Mouse (Mus musculus) c-Kit-positive CD71-positive TER-119-positive erythroid progenitor cells, embryonic 14.5 days (primary cell): ENCODE measurements around the gene Ccer2.
A peak's percentile ranks its signal among the peaks of the same experiment; 100 is the strongest.

Experiments used
- DNase-seq: peaks from one replicate; pipeline ENCODE4 v3.0.0-alpha.2; 2013; ENCODE audit warnings: low spot score

Gene Ccer2

DNA sequence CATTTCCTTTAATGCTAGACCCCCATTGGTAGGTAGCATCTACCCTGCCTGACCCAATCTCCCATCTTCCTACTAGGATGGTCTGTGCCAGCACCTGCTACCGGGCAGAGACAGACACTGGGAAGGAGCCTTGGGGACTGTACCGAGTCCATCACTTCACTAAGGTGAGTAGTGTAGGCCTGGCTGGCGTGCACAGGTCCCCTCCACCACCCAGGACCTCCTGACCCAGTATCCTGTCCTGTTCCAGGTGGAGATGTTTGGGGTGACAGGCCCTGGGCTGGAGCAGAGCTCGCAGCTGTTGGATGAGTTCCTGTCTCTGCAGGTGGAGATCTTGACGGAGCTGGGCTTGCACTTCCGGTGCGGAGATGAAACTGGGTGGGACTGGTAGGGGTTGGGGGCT, 6.0 kb upstream of the Ccer2 start:
- DNase-seq, result no peak

- DNase-seq, result no peak
Observed at GRCm38 (mm10) chr7:28758623-28759022, 2.6 kb downstream of the Ccer2 start.

DNA sequence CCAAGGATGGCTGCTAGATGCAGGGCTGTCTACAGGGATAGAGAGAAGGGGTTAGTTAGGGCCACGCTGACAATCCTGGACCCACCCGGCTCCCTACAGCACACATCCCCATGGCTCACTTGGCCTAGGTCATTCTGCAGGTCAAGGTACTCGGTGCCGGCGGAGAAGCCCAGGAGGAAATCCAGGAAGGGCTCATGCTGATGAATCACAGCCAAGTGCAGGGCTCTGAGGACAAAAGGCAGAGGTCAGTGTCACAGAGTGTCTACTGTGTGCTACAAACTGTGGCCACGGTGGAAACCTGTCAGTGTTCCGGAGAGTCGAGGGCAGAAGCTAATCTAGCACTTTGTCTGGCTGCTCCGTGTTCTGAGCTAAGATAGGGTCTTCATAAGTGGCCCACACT, 5.9 kb downstream of the Ccer2 start:
- DNase-seq, result no peak

- no peak for DNase-seq
Observed at GRCm38 (mm10) chr7:28765211-28765610, 9.2 kb downstream of the Ccer2 start.

- peak; percentile 99 for DNase-seq
Observed at GRCm38 (mm10) chr7:28766173-28766879, 10.4 kb downstream of the Ccer2 start, which contains the start of gene Sirt2. Sirt2 (plus strand) TSS chr7:28766735.

GRCm38 (mm10) chr7:28766910-28767309, 10.9 kb downstream of the Ccer2 start:
- no peak for DNase-seq

DNA sequence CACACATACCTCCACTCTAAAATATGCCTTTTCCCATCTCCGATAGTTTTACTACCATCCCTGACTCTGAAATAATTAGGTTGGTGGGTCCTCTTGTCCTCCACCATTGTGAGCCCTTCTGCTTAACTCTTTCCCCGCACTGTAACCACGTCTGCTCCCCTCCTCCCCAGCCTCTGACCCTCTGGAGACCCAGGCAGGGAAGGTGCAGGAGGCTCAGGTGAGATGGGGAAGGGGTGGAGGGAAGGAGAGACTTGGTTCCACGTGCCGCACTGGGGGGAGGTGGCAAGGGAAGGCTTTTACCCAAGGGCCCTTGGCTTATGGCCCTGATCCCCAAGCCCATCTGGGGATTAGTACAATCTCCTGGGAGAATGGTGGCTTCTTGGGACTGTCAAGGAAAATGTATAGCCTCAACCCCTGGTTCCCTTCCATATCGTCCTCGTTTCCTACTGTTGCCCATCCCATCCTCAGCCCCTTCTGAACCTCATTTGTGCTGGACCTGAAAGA, 11.5 kb downstream of the Ccer2 start, which contains the start of gene Nfkbib:
TSS of gene Nfkbib (minus strand) at position 51 of the 504 bp plus-strand sequence.
- DNase-seq, result no peak

GRCm38 (mm10) chr7:28769414-28769958, 13.5 kb downstream of the Ccer2 start:
- DNase-seq, result no peak

DNA sequence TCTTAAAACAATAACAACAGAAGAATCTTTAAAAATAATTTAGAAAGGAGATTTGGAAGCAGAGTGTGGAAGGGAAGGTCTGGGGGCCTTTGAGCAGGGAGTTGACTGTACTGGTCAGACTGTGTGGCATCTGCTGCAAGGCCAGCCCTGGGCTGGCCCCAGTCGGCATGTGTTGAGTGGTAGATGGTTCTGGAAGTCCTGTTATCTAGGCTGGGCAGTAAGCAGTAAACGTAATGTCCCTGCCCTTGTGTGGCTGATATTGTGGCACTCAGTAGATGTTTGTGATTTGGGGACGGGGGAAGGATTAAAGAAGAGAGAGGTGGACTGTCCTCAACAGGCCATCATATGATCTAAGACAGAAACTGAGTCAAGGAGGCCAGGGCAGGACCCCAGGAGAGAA, 14.3 kb downstream of the Ccer2 start:
- DNase-seq, result no peak

DNA sequence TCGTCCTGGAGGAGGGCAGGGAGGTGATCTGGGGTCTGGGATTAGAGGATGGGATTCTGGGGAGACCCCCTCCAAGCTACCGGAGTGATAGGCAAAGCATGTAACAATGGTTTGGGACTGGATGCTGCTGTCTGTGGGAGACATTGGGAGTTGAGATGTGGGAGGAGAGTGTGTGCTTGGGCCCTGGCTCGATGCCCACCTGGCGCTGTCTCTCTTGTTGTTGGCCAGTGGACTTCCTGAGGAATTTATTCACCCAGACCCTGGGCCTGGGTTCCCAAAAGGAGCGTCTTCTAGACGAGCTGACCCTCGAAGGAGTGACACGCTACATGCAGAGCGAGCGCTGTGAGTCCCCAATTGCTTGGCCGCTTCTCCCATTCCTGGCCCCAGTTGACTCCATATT, 15.9 kb downstream of the Ccer2 start:
- no peak for DNase-seq

DNA sequence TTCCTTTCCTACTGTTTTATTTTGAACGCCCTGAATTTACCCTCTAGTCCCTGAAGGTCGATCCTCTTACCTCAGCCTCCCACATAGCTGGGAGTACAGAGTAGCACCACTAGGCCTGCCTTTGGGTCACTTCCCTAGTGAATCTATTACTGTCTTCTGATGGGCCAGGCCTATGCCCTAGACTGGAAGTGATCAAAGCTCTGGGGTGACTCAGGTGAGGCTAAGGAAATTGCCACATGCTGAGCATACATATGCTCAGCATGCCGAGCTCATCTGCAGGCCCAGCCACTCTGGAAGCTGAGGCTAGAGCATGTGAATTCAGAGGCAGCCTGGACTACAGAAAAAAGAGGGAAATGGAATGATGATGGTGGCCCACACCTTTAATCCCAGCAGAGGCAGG, 17.2 kb downstream of the Ccer2 start:
- no peak for DNase-seq

DNA sequence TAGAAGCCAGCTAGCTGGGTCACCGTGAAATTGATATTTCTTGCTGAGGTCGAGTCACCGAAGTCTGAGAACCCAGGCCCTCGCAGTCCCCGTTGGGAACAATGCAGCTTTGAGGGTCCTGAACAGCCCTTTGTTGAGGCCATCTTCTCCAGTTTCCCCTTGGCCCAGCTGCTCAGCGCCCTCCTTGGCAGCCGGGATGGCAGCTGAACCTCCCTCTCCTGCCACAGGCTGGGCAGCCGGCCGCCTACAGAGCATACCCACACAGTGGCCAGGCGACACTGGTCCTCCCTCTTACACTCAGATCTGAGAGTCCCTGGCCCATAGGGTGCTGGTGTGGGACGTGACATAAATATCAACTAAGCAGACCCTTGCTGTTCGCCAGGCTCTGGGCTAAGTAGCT, 18.2 kb downstream of the Ccer2 start:
- no peak for DNase-seq

DNA sequence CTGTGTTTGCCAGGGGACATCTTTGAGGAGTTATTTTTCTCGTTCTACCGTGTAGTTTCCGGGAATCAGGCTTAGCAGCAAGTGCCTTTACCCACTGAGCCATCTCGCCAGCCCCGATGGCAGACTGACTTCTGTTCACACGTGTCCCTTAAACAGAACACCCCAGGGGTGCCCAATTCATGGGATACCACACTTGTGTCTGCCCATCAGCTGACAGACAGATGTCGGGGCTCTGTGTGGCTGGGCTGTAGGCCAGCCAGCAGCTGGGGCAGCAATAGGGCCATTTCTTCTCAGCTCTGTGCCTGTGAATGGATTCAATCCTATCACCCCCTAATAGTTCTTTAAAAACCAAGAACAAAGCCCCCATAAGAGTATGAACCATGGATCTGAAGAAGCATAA, 19.2 kb downstream of the Ccer2 start:
- no peak for DNase-seq

- DNase-seq, result no peak
Observed at GRCm38 (mm10) chr7:28778825-28779224, 22.9 kb downstream of the Ccer2 start.

DNA sequence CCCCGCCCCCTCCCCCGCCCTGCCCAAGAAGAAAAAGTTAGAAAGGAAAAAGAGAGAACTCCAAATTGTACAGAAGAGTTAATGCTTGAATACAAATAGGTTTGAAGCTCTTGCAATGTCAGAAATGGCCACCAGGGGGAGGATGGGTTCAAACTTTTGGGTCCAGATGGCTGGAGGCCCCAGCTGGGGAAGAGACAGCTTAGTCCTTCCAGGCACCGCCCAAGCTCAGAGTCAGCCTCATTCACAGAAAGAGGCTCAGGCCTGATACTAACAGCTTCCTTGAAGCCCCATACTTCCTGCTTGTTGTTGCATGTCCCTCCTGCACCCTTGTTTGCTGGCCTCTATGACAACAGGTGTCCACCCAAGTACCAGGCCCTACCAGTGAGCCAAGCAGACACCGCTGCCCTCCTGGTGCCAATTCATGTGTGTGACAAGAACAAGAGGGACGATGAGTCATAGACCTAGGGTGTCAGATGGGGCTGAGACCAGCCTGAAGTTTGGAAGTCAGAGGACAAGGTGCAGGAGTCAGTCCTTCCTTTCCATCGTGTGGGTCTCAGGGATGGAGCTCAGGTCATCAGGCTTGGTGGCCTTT, 24.2 kb downstream of the Ccer2 start:
- peak; percentile 93 for DNase-seq

DNA sequence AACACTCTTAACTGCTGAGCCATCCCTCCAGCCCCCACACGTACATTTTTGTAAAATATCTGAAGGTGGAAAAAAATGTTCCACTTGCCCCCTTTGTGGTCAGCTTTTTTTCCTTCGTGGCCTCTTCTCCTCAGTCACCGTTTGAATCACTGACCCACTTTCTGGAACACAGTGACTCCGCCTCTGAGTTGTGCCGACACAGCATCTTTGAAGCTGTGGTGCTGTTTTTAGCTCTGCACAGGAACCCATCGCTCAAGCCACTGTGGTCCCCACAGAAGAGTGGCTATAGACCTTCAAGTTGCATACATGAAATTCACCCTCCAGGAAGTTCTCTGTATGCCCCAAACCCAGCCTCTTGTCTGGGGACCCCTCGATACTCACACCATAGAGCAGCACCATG, 24.9 kb downstream of the Ccer2 start:
- no peak for DNase-seq

- no peak for DNase-seq
Observed at GRCm38 (mm10) chr7:28781261-28781663, 25.3 kb downstream of the Ccer2 start.

GRCm38 (mm10) chr7:28785161-28785560, 29.2 kb downstream of the Ccer2 start:
- no peak for DNase-seq

DNA sequence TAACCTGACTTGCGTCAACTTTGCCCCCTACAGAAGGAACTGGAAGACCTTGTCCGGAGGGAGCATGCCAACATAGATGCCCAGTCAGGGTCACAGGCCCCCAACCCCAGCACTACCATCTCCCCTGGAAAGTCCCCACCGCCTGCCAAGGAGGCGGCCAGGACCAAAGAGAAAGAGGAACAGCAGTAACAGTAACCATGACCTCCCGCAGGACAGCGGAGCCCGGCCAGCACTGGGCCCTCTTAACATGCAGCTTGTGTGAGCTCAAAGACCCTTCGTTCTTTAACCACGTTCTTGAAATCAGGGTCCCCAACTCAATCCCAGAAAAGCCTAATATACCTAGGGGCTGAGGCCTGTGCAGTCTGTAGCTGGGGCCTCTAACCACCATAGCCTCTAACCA, 31.9 kb downstream of the Ccer2 start:
- no peak for DNase-seq

DNA sequence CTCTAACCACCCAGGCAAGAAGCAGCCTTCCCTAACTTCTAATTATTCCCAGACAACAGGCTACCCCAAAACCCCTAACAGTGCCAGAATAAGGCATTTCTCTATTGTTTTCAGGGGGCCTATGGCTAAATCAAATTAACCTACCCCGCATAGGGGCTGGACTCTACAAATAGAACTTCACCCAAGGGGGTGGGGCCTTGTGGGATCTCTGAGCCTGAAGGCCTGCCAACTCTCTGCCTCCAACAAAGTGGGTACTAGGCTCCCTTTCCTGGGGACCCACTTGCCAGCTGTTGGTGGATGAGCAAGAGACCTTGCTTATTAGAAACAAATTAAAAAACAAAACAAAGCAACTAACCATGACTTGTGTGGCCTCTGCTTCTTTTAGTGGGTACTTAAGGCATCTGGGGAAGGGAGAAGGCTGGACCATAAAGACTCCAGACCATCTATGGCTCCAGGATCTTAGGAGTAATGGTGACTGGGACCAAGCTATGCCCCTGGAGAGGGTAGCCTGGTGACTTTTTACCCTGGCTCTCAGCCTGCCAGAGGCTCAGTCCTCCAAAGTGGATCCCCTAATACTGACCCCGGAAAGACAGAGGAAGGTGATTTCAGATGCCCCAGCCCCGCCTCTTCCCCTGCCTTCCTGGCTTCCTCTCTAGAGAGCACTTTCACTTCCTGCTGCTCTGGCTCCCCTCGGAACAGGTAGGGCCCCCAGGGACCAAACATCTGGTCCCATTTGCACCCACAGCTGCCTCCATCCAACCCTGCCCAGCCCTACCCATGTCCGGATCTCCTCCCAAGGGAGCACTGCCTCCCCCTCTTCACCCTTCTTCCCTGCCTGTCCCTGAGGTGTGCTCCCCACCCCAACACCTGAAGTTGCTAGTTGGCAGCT, 32.6 kb downstream of the Ccer2 start, which contains the start of gene Rinl:
TSS of gene Rinl (plus strand) at position 663 of the 889 bp plus-strand sequence.
- DNase-seq, result no peak

DNA sequence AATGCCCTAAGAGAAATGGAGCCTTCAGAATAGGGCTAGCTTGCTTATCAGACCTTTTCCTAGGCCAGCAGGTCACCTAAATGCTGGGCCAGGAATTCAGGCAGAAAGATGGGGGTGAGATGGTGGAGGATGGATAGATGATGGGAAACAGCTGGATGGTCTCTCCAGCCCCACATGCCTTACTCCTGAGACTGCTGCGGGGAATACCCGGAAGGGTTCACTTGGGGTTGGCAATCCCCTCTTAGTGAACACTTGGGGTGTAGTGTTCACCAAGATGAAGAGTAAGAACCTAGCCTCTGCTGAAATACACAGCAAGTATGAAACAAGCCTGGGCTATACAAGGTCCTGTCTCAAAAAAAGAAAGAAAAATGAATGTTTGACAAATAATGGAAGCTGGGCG, 33.3 kb downstream of the Ccer2 start:
- no peak for DNase-seq
